Mouse (Mus musculus) CH12.LX (cell line): ENCODE data around the gene Rps6kb2. TPM values are rescaled to one million over a fixed set of nuclear protein-coding genes. Genes with fewer than 3 reads are reported as not detected.
A peak's percentile ranks its signal among the peaks of the same experiment; 100 is the strongest.

ENCODE experiments used
- DNase-seq: peaks from one replicate; pipeline ENCODE4 v3.0.0-alpha.2; 2013; ENCODE audit errors: extremely low read depth
- H3K27ac ChIP-seq: 2 replicates; pipeline ENCODE4 v1.5.1; 2012; ENCODE audit warnings: low read depth, mild to moderate bottlenecking, control low read depth, moderate library complexity; ENCODE audit not compliant: insufficient read depth
- H3K27me3 ChIP-seq: replicated peaks from 2 replicates; pipeline ENCODE3; 2012; ENCODE audit warnings: inconsistent platforms
- H3K36me3 ChIP-seq, 2 experiments: replicated peaks in 1 of 2; 2 replicates each; pipeline versions ENCODE3 to v1.6.1; 2012; ENCODE audit warnings: inconsistent platforms in 1 of 2, low read length in 1 of 2, mild to moderate bottlenecking in 1 of 2, mixed read lengths in 1 of 2, moderate library complexity in 1 of 2; ENCODE audit not compliant: control insufficient read depth in 1 of 2, insufficient read depth in 1 of 2
- H3K4me1 ChIP-seq, 2 experiments: 2 replicates each; pipeline ENCODE4 v1.6.1; 2012; ENCODE audit warnings: inconsistent platforms in 1 of 2, moderate library complexity in 1 of 2; ENCODE audit not compliant: insufficient read depth in 2 of 2, control insufficient read depth in 1 of 2
- H3K4me2 ChIP-seq: 2 replicates; pipeline ENCODE4 v1.6.1; 2012; ENCODE audit warnings: low read depth, mild to moderate bottlenecking, control low read depth; ENCODE audit not compliant: poor library complexity, insufficient read depth, severe bottlenecking
- H3K4me3 ChIP-seq, 3 experiments: fragments of 150-350 bp in 1 of 3; sonication (generic) in 1 of 3; replicated peaks in 1 of 3; 2 replicates each; pipeline versions ENCODE3 to v1.5.1; 2011 to 2012; ENCODE audit warnings: low read depth in 2 of 3, low read length in 2 of 3, mild to moderate bottlenecking in 2 of 3, moderate library complexity in 2 of 3, control low read depth in 1 of 3, improper control_type of control experiment in 1 of 3, inconsistent platforms in 1 of 3, mixed read lengths in 1 of 3; ENCODE audit not compliant: poor library complexity in 1 of 3
- H3K79me2 ChIP-seq: replicated peaks from 2 replicates; pipeline ENCODE4 v1.6.1; 2012; ENCODE audit warnings: mild to moderate bottlenecking, moderate library complexity; ENCODE audit not compliant: control insufficient read depth, poor library complexity, insufficient read depth, severe bottlenecking; ENCODE audit errors: extremely low read depth
- H3K9ac ChIP-seq: 2 replicates; pipeline ENCODE4 v1.6.1; 2012; ENCODE audit warnings: low read depth, mild to moderate bottlenecking, control low read depth, moderate library complexity; ENCODE audit not compliant: insufficient read depth
- H3K9me3 ChIP-seq: replicated peaks from 2 replicates; pipeline ENCODE3; 2012; ENCODE audit warnings: low read length, inconsistent platforms, mixed read lengths
- BHLHE40 ChIP-seq: IDR thresholded peaks from 2 replicates; pipeline ENCODE4 v1.6.1; 2011; ENCODE audit warnings: mild to moderate bottlenecking, low read depth, low read length, improper control_type of control experiment
- CHD1 ChIP-seq: IDR thresholded peaks from 2 replicates; pipeline ENCODE4 v1.6.1; 2012; ENCODE audit warnings: low read depth, low read length, improper control_type of control experiment, inconsistent platforms
- CHD2 ChIP-seq: IDR thresholded peaks from 2 replicates; pipeline ENCODE4 v1.6.1; 2011; ENCODE audit warnings: low read length, improper control_type of control experiment
- CTCF ChIP-seq, 2 experiments: IDR thresholded peaks in 1 of 2; conservative IDR thresholded peaks in 1 of 2; 2 replicates each; pipeline ENCODE4 v1.5.1; 2011 to 2012; ENCODE audit warnings: low read depth in 2 of 2, low read length in 2 of 2, improper control_type of control experiment in 1 of 2, inconsistent platforms in 1 of 2, mild to moderate bottlenecking in 1 of 2, moderate library complexity in 1 of 2
- E2F4 ChIP-seq: IDR thresholded peaks from 2 replicates; pipeline ENCODE4 v1.6.1; 2011; ENCODE audit warnings: low read depth, low read length, improper control_type of control experiment; ENCODE audit not compliant: insufficient replicate concordance
- ELF1 ChIP-seq: IDR thresholded peaks from 2 replicates; pipeline ENCODE4 v1.6.1; 2014; ENCODE audit warnings: low read depth, mild to moderate bottlenecking, inconsistent platforms, low read length, improper control_type of control experiment
- EP300 ChIP-seq: IDR thresholded peaks from 2 replicates; pipeline ENCODE4 v1.6.1; 2011; ENCODE audit warnings: low read length, improper control_type of control experiment
- ETS1 ChIP-seq: conservative IDR thresholded peaks from 2 replicates; pipeline ENCODE4 v1.6.1; 2012; ENCODE audit warnings: low read depth, mild to moderate bottlenecking, inconsistent platforms, low read length, improper control_type of control experiment, moderate library complexity
- GABPA ChIP-seq: IDR thresholded peaks from 2 replicates; pipeline ENCODE4 v1.6.1; 2012; ENCODE audit warnings: low read depth, low read length, improper control_type of control experiment, inconsistent platforms; ENCODE audit not compliant: insufficient replicate concordance
- HCFC1 ChIP-seq: IDR thresholded peaks from 2 replicates; pipeline ENCODE4 v1.6.1; 2012; ENCODE audit warnings: low read depth, mild to moderate bottlenecking, inconsistent platforms, low read length, improper control_type of control experiment
- IRF4 ChIP-seq: IDR thresholded peaks from 2 replicates; pipeline ENCODE4 v1.6.1; 2014; ENCODE audit warnings: low read depth, mild to moderate bottlenecking, inconsistent platforms, low read length, improper control_type of control experiment
- JUN ChIP-seq: IDR thresholded peaks from 2 replicates; pipeline ENCODE4 v1.6.1; 2011; ENCODE audit warnings: low read depth, mild to moderate bottlenecking, low read length, improper control_type of control experiment, moderate library complexity; ENCODE audit not compliant: insufficient read depth
- JUND ChIP-seq: conservative IDR thresholded peaks from 2 replicates; pipeline ENCODE4 v1.6.1; 2011; ENCODE audit warnings: low read depth, low read length, improper control_type of control experiment
- KAT2A ChIP-seq: IDR thresholded peaks from 2 replicates; pipeline ENCODE4 v1.6.1; 2012; ENCODE audit warnings: low read length, improper control_type of control experiment, inconsistent platforms; ENCODE audit not compliant: insufficient replicate concordance
- MAFK ChIP-seq: IDR thresholded peaks from 2 replicates; pipeline ENCODE4 v1.6.1; 2011; ENCODE audit warnings: low read length, improper control_type of control experiment; ENCODE audit not compliant: insufficient replicate concordance
- MAX ChIP-seq: IDR thresholded peaks from 2 replicates; pipeline ENCODE4 v1.6.1; 2011; ENCODE audit warnings: low read length, improper control_type of control experiment
- MAZ ChIP-seq: IDR thresholded peaks from 2 replicates; pipeline ENCODE4 v1.6.1; 2012; ENCODE audit warnings: low read depth, mild to moderate bottlenecking, inconsistent platforms, low read length, improper control_type of control experiment, moderate library complexity
- MEF2A ChIP-seq: IDR thresholded peaks from 2 replicates; pipeline ENCODE4 v1.6.1; 2014; ENCODE audit warnings: low read depth, mild to moderate bottlenecking, inconsistent platforms, low read length, improper control_type of control experiment, borderline replicate concordance
- MXI1 ChIP-seq: IDR thresholded peaks from 2 replicates; pipeline ENCODE4 v1.6.1; 2011; ENCODE audit warnings: mild to moderate bottlenecking, low read depth, low read length, improper control_type of control experiment
- MYC ChIP-seq: IDR thresholded peaks from 2 replicates; pipeline ENCODE4 v1.6.1; 2011; ENCODE audit warnings: low read depth, mild to moderate bottlenecking, improper control_type of control experiment, low read length
- NELFE ChIP-seq: IDR thresholded peaks from 2 replicates; pipeline ENCODE4 v1.6.1; 2011; ENCODE audit warnings: low read depth, low read length, improper control_type of control experiment
- NRF1 ChIP-seq: IDR thresholded peaks from 2 replicates; pipeline ENCODE4 v1.6.1; 2014; ENCODE audit warnings: low read depth, mild to moderate bottlenecking, inconsistent platforms, low read length, improper control_type of control experiment, moderate library complexity
- PAX5 ChIP-seq: IDR thresholded peaks from 2 replicates; pipeline ENCODE4 v1.6.1; 2012; ENCODE audit warnings: low read length, inconsistent platforms, mixed read lengths
- POLR2A ChIP-seq: IDR thresholded peaks from 2 replicates; pipeline ENCODE4 v1.6.1; 2011; ENCODE audit warnings: low read depth, mild to moderate bottlenecking, improper control_type of control experiment, low read length
- POLR2AphosphoS2 ChIP-seq: IDR thresholded peaks from 2 replicates; pipeline ENCODE4 v1.6.1; 2011; ENCODE audit warnings: low read depth, low read length, improper control_type of control experiment
- RAD21 ChIP-seq: IDR thresholded peaks from 2 replicates; pipeline ENCODE4 v1.6.1; 2011; ENCODE audit warnings: low read depth, mild to moderate bottlenecking, low read length, improper control_type of control experiment, moderate library complexity
- RCOR1 ChIP-seq: conservative IDR thresholded peaks from 2 replicates; pipeline ENCODE4 v1.6.1; 2012; ENCODE audit warnings: low read depth, mild to moderate bottlenecking, inconsistent platforms, low read length, improper control_type of control experiment
- SIN3A ChIP-seq: IDR thresholded peaks from 2 replicates; pipeline ENCODE4 v1.6.1; 2012; ENCODE audit warnings: low read length, improper control_type of control experiment, inconsistent platforms
- SMC3 ChIP-seq: IDR thresholded peaks from 2 replicates; pipeline ENCODE4 v1.6.1; 2011; ENCODE audit warnings: low read depth, low read length, improper control_type of control experiment
- TBP ChIP-seq: conservative IDR thresholded peaks from 2 replicates; pipeline ENCODE4 v1.6.1; 2011; ENCODE audit warnings: low read depth, low read length, improper control_type of control experiment
- UBTF ChIP-seq: IDR thresholded peaks from 2 replicates; pipeline ENCODE4 v1.6.1; 2012; ENCODE audit warnings: low read depth, mild to moderate bottlenecking, inconsistent platforms, low read length, improper control_type of control experiment, moderate library complexity
- USF1 ChIP-seq: IDR thresholded peaks from 2 replicates; pipeline ENCODE4 v1.6.1; 2014; ENCODE audit warnings: low read depth, mild to moderate bottlenecking, inconsistent platforms, low read length, improper control_type of control experiment
- USF2 ChIP-seq: conservative IDR thresholded peaks from 2 replicates; pipeline ENCODE4 v1.6.1; 2011; ENCODE audit warnings: low read depth, low read length, improper control_type of control experiment
- ZC3H11A ChIP-seq: IDR thresholded peaks from 2 replicates; pipeline ENCODE4 v1.6.1; 2012; ENCODE audit warnings: low read depth, mild to moderate bottlenecking, inconsistent platforms, low read length, improper control_type of control experiment
- ZKSCAN1 ChIP-seq: IDR thresholded peaks from 2 replicates; pipeline ENCODE4 v1.6.1; 2012; ENCODE audit warnings: low read depth, inconsistent platforms, low read length, improper control_type of control experiment, borderline replicate concordance
- ZMIZ1 ChIP-seq: IDR thresholded peaks from 2 replicates; pipeline ENCODE4 v1.6.1; 2012; ENCODE audit warnings: low read depth, mild to moderate bottlenecking, inconsistent platforms, low read length, improper control_type of control experiment
- ZNF384 ChIP-seq: IDR thresholded peaks from 2 replicates; pipeline ENCODE4 v1.6.1; 2012; ENCODE audit warnings: low read depth, low read length, improper control_type of control experiment, inconsistent platforms
- dilution Hi-C: fragments of 300-500 bp; cut with MboI; formaldehyde crosslinking; loops from 2 replicates; pipeline ENCODE4 v1.14.3; 2020; ENCODE audit warnings: low sequenced_read_pairs; ENCODE audit not compliant: extremely low pct_unique_long_range_greater_than_20kb, extremely low pct_ligation_motif_present
- in situ Hi-C: fragments of 300-500 bp; cut with MboI; formaldehyde crosslinking; loops from 3 replicates; pipeline ENCODE4 v1.14.3; 2019; ENCODE audit warnings: low sequenced_read_pairs, low pct_ligation_motif_present, low pct_unique_long_range_greater_than_20kb, mixed read lengths
- polyA plus RNA-seq: library from polyadenylated mRNA; unstranded; fragments of >175 nt; gene quantifications from 2 replicates; pipeline ENCODE4 v1.2.1, GENCODE M21; 2012; ENCODE audit warnings: low read depth; ENCODE audit not compliant: insufficient read length
- total RNA-seq, 2 experiments: library from RNA; depleted of rRNA; stranded (reverse); fragments of 300-350 nt in 1 of 2; fragments of >200 nt in 1 of 2; gene quantifications; 2 replicates each; pipeline ENCODE4 v1.2.3; 2012 to 2014

Gene Rps6kb2
- total and polyA plus RNA-seq, 3 experiments = 9.7 to 26.6 (median 20.7) TPM

- H3K79me2 ChIP-seq = peaks cover 27% of the 10 kb centered on the region
- H3K4me1 ChIP-seq = peaks cover 14 to 67% of the 10 kb centered on the region in 2 experiments
- H3K9me3 ChIP-seq = no peaks in the 10 kb centered on the region
- no peaks in the 10 kb centered on the region for H3K27me3 ChIP-seq
- peak within 1 kb of the TSS; percentile 88 for H3K9ac ChIP-seq
- in situ Hi-C loops = loop anchor here (5.0 kb wide), 1 partner anchor 76 kb away; the partner anchor contains the start of gene Rad9a
- dilution Hi-C loops = no loop called here
- H3K27ac ChIP-seq = peak within 1 kb of the TSS; percentile 52
- peak within 1 kb of the TSS; percentile 84 to 99 (median 93) for H3K4me3 ChIP-seq
- H3K36me3 ChIP-seq = peaks cover 15 to 31% of the 10 kb centered on the region in 2 experiments
- peak; percentile 98 for DNase-seq
- peak within 1 kb of the TSS; percentile 85 for H3K4me2 ChIP-seq
- 0 out of 2 replicates have a peak, but pooled peaks have one; percentile 24 for TF ChIP-seq ETS1
- TF ChIP-seq USF2 = peak; percentile 89
- TF ChIP-seq JUN = no peak
- peak; percentile 93 for TF ChIP-seq SIN3A
- TF ChIP-seq MAX = 0 out of 2 replicates have a peak, but pooled peaks have one; percentile 52
- TF ChIP-seq ELF1 = peak; percentile 74; the same call in 1 of the 2 replicates
- no peak for TF ChIP-seq MAFK
- TF ChIP-seq EP300 = no peak
- TF ChIP-seq MEF2A = peak; percentile 65; the same call in 1 of the 2 replicates
- TF ChIP-seq POLR2A = peak; percentile 88
- no peak for TF ChIP-seq GABPA
- no peak for TF ChIP-seq CHD1
- TF ChIP-seq HCFC1 = peak; percentile 83
- peak; percentile 87 for TF ChIP-seq USF1
- TF ChIP-seq ZC3H11A = no peak; the same call in 1 of the 2 replicates
- peak in 1 of 2 experiments; percentile 87; a peak in 2 of 4 replicates for TF ChIP-seq CTCF (conservative IDR thresholded peaks at IDR 0.05 in 1 of 2, IDR thresholded peaks at IDR 0.05 in 1 of 2; ENCODE audit: low read depth in 2 of 2, low read length in 2 of 2)
- no peak for TF ChIP-seq ZKSCAN1
- peak; percentile 78 for TF ChIP-seq IRF4
- no peak for TF ChIP-seq JUND
- TF ChIP-seq KAT2A = 0 out of 2 replicates have a peak, but pooled peaks have one; percentile 56
- TF ChIP-seq TBP = 0 out of 2 replicates have a peak, but pooled peaks have one; percentile 6
- TF ChIP-seq UBTF = no peak
- no peak; the same call in 1 of the 2 replicates for TF ChIP-seq MYC
- peak; percentile 91 for TF ChIP-seq BHLHE40
- TF ChIP-seq RAD21 = peak; percentile 68
- peak; percentile 99 for TF ChIP-seq MAZ
- no peak for TF ChIP-seq PAX5
- TF ChIP-seq ZMIZ1 = 0 out of 2 replicates have a peak, but pooled peaks have one; percentile 80
- peak; percentile 74 for TF ChIP-seq SMC3
- TF ChIP-seq NELFE = peak; percentile 59; the same call in 1 of the 2 replicates
- no peak for TF ChIP-seq E2F4
- TF ChIP-seq RCOR1 = no peak
- TF ChIP-seq NRF1 = peak; percentile 58
- TF ChIP-seq ZNF384 = no peak
- no peak for TF ChIP-seq POLR2AphosphoS2
- peak; percentile 98 for TF ChIP-seq CHD2
- TF ChIP-seq MXI1 = peak; percentile 80
Measured at GRCm38 (mm10) chr19:4125741-4126696, 37.1 kb downstream of the Rps6kb2 start, which contains the start of gene Aip. Gene Aip, minus strand, starts transcription at chr19:4125858.
